Mouse (Mus musculus) adrenal gland, postnatal 4 days (tissue): ENCODE results near the gene Ogg1. TPM values are rescaled to one million over a fixed set of nuclear protein-coding genes. Genes with fewer than 3 reads are reported as not detected.

Experiments used
- DNase-seq, 2 experiments: peaks; one replicate each; pipeline ENCODE4 v3.0.0; 2021 to 2022; ENCODE audit warnings: low spot score in 2 of 2, mixed read lengths in 2 of 2
- total RNA-seq, 2 experiments: library from RNA; stranded (reverse); gene quantifications; 2 replicates each; pipeline ENCODE4 v1.2.3; 2021

Ogg1 gene
- total RNA-seq, 2 experiments from 2014 or later = 14.5 to 18.7 TPM

DNA sequence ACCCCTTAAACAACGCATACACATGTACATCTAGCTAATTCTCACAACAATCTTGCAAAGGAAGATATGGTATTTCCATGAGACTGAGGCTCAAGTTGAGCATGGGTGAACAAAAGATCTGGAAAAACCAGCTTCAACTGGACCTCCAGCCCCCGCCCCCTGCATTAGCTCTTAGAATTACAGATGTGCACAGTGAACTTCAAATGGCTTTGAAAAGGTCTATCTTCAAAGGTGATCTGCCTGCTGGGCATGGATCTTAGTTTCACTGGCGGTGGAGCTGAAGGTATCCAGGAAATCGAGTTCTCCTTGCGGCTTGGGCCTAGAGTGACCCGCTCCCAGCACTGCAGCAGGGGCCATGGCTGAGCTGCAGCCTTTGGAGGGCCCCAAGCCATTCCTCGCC is 41.4 kb downstream of the Ogg1 start:
- DNase-seq = no peak

DNA sequence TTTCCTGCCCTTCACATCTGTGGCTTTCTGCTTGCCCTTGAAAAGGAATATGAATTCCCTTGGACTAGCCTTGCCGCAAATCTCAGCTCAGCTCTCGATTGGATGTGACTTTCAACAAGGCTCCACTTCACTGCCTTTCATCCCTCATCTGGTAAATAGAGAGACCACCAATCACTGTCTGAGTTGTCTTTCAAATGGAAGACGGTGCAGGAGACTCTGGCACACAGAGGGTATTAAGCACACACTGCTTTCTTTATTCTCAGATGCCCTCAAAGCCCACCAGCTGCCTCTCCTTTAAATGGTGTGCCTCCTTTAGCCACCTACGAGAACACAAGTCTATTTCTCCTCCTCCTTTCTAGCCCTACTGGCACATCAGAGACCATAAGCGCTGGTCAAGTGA is 41.8 kb downstream of the Ogg1 start:
- DNase-seq = no peak

DNA sequence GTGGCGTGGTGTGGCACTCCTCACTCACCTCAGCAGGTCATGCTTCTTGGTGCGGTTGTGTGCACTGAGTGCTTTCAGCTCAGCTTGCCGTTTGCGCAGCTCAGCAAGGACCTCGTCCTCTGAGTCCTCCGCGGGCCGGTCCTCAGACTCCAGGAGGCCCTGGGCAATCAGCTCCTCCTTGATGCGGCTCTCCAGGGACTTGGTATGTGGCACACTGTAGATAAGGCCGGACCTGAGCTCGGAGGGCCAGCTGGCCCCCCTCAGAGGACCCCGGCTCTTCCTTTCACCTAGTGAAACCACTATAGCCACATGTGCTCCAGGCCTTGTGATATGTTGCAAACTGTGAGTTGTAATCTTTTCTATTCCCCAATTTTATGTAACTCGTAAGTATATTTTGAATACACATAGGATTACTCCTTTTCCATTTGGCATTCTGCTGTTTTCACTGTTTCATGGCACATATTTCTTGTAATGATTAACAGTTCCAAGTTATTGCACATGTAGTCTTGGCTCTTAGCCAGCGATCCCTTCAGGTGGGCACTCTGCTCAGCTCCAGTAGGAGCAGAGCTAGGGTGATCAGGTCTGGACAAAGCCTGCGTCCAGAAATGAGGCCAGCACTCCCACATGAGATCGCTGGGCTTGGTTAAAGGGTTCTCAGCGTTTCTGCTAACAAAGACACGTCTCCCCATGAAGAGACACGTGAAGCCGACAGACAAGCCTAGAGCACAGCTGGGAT is 43.6 kb downstream of the Ogg1 start:
- no peak for DNase-seq

DNA sequence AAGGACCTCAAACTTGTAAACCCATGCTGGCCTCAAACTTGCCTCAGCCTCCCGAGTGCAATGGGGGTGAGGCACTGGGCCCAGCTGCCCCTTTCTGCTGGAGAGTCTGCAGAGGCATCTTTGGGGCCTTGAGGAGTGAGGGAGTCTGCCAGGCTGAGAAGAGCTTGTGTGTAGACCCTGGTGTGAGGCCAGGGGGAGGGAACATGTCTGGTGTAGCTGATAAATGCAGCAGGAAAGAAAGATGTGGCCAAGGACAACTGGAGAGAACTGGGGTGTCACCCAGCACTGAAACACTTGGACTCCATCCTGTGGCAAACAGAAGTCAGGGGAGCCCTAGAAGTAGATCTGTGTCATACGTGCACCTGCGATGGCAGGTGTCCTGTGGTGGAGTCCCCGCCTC is 46.7 kb downstream of the Ogg1 start:
- DNase-seq = no peak

DNA sequence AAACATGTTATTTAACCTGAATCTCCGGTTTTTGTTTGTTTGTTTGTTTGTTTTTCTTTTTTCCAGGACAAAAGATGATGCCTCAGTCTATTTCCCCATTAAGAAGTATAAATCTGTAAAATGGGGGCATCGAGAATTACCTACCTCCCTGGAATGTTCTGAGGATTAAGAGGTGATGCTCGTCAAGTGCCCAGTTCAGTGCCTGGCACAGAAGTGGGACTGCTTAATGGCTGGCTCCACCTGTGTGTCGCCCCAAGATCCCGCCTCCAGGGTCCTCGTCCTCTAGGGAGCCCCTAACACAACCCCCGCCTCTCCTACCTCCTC is 50.4 kb downstream of the Ogg1 start:
- no peak for DNase-seq

DNA sequence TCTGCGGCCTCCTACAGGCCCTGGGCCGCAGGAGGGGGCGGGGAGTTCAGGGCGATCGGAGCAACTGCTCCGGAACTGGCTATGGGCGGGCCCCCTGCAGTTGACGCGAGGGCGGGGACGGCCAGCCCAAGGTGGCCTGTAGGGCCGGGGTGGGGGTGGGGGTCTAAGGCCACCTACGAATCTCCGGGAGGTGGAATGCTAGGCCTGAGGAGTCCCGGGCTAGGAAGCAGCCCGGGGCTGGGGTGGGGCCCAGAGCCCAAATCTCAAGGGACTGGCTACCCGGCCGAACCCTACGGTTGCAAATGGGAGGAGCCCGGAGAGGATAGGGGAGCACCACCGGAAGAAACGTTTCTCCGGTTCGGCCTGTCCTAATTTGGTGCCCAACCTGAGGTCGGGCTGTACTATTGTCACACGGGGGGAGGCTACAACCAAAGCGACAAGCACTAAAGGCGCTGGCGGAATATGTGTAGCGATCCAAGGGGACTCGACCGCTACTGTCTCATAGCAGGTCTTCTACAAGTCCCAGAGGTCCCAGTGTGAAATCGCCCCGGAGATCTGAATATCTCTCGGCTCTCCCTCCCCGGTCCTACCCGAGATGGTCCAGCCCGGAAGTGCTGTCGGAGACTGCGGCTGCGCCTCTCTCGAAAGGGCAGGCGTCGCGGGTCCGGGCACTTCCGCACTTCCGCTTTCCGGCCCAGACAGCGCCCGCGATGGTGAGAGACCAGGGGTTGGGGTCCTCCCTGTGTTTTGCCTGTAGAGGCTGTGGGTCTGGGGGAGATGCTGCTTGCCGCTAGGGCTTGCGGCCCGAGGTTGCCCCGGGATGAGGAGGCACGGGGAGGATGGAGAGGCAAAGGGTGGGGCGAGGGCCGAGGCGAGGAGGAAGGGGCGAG is 51.0 kb downstream of the Ogg1 start, which contains the start of the genes Tada3 and Arpc4:
TSS of gene Tada3 (minus strand) at position 388 of the 890 bp plus-strand sequence.
TSS of gene Arpc4 (plus strand) at position 620 of the 890 bp plus-strand sequence.
- peak; percentile 81 to 85 for DNase-seq

DNA sequence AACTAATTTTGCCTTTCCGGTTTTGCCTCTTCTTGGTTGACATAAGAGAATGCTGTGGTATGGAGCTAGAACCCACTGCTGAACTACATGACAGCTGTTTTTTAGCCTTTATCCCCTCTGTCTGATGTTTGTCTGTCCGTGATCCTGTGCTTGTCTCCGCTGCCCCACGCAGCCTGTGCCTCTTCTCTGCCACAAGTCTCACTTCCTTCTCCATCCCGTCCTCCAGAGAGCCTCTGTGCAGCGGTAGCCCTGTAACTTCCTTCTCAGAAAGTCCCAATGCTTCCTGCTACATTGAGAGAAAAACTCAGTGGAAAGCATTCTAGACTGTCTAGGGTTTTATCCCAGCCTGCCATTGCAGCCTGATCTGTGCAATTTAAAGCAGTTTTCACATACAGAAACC is 52.5 kb downstream of the Ogg1 start:
- no peak for DNase-seq

DNA sequence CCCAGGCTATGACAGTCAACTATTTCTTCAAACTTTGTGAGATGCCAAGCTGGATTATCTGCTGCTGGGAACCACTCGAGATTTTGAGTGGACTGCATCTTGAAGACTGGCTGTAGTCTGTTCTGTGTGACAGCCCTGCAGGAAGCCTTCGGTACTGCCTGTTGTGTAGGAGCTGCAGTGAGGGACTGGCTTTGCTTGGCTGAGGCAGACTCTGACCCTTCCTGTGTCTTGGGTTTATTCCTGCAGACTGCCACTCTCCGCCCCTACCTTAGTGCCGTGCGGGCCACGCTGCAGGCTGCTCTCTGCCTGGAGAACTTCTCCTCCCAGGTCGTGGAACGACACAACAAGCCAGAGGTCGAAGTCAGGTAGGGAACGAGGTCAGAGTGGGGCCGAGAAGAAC is 53.7 kb downstream of the Ogg1 start:
- no peak for DNase-seq

DNA sequence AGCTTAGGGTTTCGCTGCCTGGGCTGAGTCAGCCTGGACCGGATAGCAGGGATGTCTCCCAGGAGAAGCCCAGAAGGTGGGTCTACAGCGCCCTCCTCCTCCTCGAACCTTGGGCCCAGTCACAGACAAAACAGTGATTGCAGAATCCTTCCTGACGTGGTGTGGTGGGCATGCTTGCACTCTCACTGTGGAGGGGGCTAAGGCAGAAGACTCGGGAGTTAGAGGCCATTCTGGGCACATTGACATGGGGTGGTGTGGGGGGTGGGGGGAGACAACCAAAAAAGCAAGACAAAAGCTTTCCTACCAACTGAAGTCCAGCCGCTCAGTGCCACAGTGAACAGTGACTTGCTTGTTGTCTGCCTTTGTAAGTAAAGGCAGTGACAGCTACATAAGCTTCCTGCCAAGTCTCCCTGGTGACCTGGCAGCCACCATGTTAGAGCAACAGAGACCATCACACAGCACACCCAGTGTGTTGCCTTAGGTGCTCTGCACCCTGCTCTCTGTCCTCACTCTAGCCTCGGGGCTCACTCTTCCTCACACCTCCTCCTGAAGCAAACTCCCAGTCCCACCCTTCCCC is 57.7 kb downstream of the Ogg1 start:
- DNase-seq = no peak

Other genes starting within 250 kb of the Ogg1 start
- 100 to 1,000 TPM; 148 to 151 TPM for gene Setd5, start 249.6 kb upstream of the Ogg1 start, total RNA-seq
- 1 to 10 TPM; 8.1 to 8.8 TPM for gene Lhfpl4, start 131.6 kb upstream of the Ogg1 start, total RNA-seq
- gene Mtmr14, start 89.1 kb upstream of the Ogg1 start, total RNA-seq = 10 to 100 TPM; 25.8 to 26.2 TPM
- gene Cpne9, start 44.7 kb upstream of the Ogg1 start, total RNA-seq = under 1 TPM; 0.45 to 0.62 TPM
- 10 to 100 TPM; 40.6 to 46.3 TPM for gene Brpf1, start 19.8 kb upstream of the Ogg1 start, total RNA-seq
- 10 to 100 TPM; 54.2 to 58.7 TPM for gene Camk1, start 17.0 kb downstream of the Ogg1 start, total RNA-seq
- gene Tada3, start 50.9 kb downstream of the Ogg1 start, total RNA-seq = 10 to 100 TPM; 41.3 to 44.6 TPM
- gene Arpc4, start 51.1 kb downstream of the Ogg1 start, total RNA-seq = 100 to 1,000 TPM; 206 to 214 TPM
- 1 to 10 TPM; 6.9 to 7.7 TPM for gene Ttll3, start 62.3 kb downstream of the Ogg1 start, total RNA-seq
- 10 to 100 TPM; 13.9 to 14.7 TPM for gene Rpusd3, start 92.4 kb downstream of the Ogg1 start, total RNA-seq
- 10 to 100 TPM; 49.8 to 62.1 TPM for gene Cidec, start 108.8 kb downstream of the Ogg1 start, total RNA-seq
- 10 to 100 TPM; 47.8 to 49.2 TPM for gene Jagn1, start 115.6 kb downstream of the Ogg1 start, total RNA-seq
- 1 to 10 TPM in 1 of 2 experiments, under 1 TPM in 1; 0.90 to 2.5 TPM for gene Il17re, start 131.5 kb downstream of the Ogg1 start, total RNA-seq
- 10 to 100 TPM; 22.7 to 25.4 TPM for gene Il17rc, start 144.5 kb downstream of the Ogg1 start, total RNA-seq
- gene Creld1, start 156.3 kb downstream of the Ogg1 start, total RNA-seq = 10 to 100 TPM; 40.6 to 44.1 TPM
- 1 to 10 TPM in 1 of 2 experiments, under 1 TPM in 1; 0.59 to 1.3 TPM for gene Prrt3, start 175.0 kb downstream of the Ogg1 start, total RNA-seq
- 10 to 100 TPM; 85.9 to 87.9 TPM for gene Emc3, start 204.7 kb downstream of the Ogg1 start, total RNA-seq
- gene Fancd2, start 204.7 kb downstream of the Ogg1 start, total RNA-seq = 1 to 10 TPM; 7.9 to 8.1 TPM